8 mouse cellular contexts compared by ENCODE assay signal in genomic region chr4:59547136-59547889, GRCm38 (mm10). TPM values are rescaled to one million over a fixed set of nuclear protein-coding genes. Genes with fewer than 3 reads are reported as not detected.
DNase-seq lines count a peak whose midpoint lies in the region; ATAC-seq and TF ChIP-seq lines count a peak whose summit lies in the region.

No protein-coding gene starts in this region.

- peak overlapping the region; percentile 86 for H3K4me3 ChIP-seq in heart, embryonic 10.5 days
- H3K4me3 ChIP-seq in heart, embryonic 14.5 days (ENCODE audit: control insufficient read depth in 1 of 2, insufficient read depth in 1 of 2, low read depth in 1 of 2, low read length in 2 of 2) = peak overlapping the region; percentile 39 to 95
- H3K4me3 ChIP-seq in limb, embryonic 14.5 days (replicated peaks; ENCODE audit: low read length) = peak overlapping the region; percentile 93

- peak overlapping the region; percentile 93 for H3K4me2 ChIP-seq in heart, embryonic 14.5 days (ENCODE audit: low read length)
- peak overlapping the region; percentile 90 for H3K4me2 ChIP-seq in limb, embryonic 14.5 days (replicated peaks; ENCODE audit: low read depth, low read length, severe bottlenecking)

- H3K9ac ChIP-seq in heart, embryonic 14.5 days (ENCODE audit: low read length) = peak overlapping the region; percentile 91
- H3K9ac ChIP-seq in limb, embryonic 14.5 days (ENCODE audit: low read depth, low read length, severe bottlenecking) = no peak overlapping the region

- H3K36me3 ChIP-seq in heart, embryonic 10.5 days = no peaks in the 10 kb centered on the region
- H3K36me3 ChIP-seq in heart, embryonic 14.5 days (ENCODE audit: control insufficient read depth, insufficient read depth, low read length) = no peaks in the 10 kb centered on the region
- H3K36me3 ChIP-seq in limb, embryonic 14.5 days (ENCODE audit: control insufficient read depth, insufficient read depth, low read length) = no peaks in the 10 kb centered on the region

- no peak for TF ChIP-seq CTCF in brain, embryonic 14.5 days (IDR thresholded peaks at IDR 0.05; ENCODE audit: borderline replicate concordance, extremely low read depth, insufficient read depth, insufficient read length)

- H3K4me1 ChIP-seq in heart, embryonic 10.5 days = peaks cover 8% of the 10 kb centered on the region; the same call in 1 of the 2 replicates
- H3K4me1 ChIP-seq in heart, embryonic 14.5 days (ENCODE audit: control insufficient read depth in 2 of 2, insufficient read depth in 2 of 2, low read length in 2 of 2) = peaks cover 0 to 25% of the 10 kb centered on the region in 2 experiments; a peak in 2 of 4 replicates
- H3K4me1 ChIP-seq in limb, embryonic 14.5 days (ENCODE audit: control insufficient read depth, insufficient read depth, low read length) = peaks cover 13% of the 10 kb centered on the region

- no peak for DNase-seq in heart, embryonic 10.5 days (ENCODE audit: low spot score)
- DNase-seq in heart, adult 9 months (ENCODE audit: low spot score in 2 of 2) = no peak
- peak; percentile 19 for DNase-seq in brain, embryonic 14.5 days (ENCODE audit: low read depth)
- DNase-seq in limb, embryonic 14.5 days (ENCODE audit: low spot score) = peak; percentile 6
- DNase-seq in natural killer cell, adult 2 months (ENCODE audit: low spot score in 2 of 2) = peak; percentile 21 to 38
- no peak for DNase-seq in layer of hippocampus, postnatal 25 days (ENCODE audit: extremely low spot score in 1 of 2, low spot score in 1 of 2)

- H3K27me3 ChIP-seq in heart, embryonic 10.5 days (ENCODE audit: insufficient read depth, poor library complexity, severe bottlenecking) = no peaks in the 10 kb centered on the region
- H3K27me3 ChIP-seq in heart, embryonic 14.5 days (ENCODE audit: control insufficient read depth, insufficient read depth, low read length) = no peaks in the 10 kb centered on the region
- H3K27me3 ChIP-seq in limb, embryonic 14.5 days (ENCODE audit: control insufficient read depth, insufficient read depth, low read length) = no peaks in the 10 kb centered on the region

- TF ChIP-seq POLR2A in brain, embryonic 14.5 days (IDR thresholded peaks at IDR 0.05; ENCODE audit: borderline replicate concordance, extremely low read depth, insufficient read depth, insufficient read length, poor library complexity, severe bottlenecking) = no peak
- TF ChIP-seq POLR2A in limb, embryonic 14.5 days (IDR thresholded peaks at IDR 0.05; ENCODE audit: borderline replicate concordance, extremely low read depth, insufficient read depth, insufficient read length) = no peak

- ATAC-seq in heart, embryonic 14.5 days (ENCODE audit: insufficient number of reproducible peaks, insufficient read depth, low FRiP score, low read depth) = no peak
- no peak for ATAC-seq in limb, embryonic 14.5 days (ENCODE audit: low FRiP score, low read depth)
- ATAC-seq in activated CD4-positive, CD25-positive, alpha-beta regulatory T cell, adult 4 months = no peak

- H3K27ac ChIP-seq in heart, embryonic 10.5 days = no peak overlapping the region
- no peak overlapping the region for H3K27ac ChIP-seq in heart, embryonic 14.5 days (replicated peaks in 1 of 2; ENCODE audit: control insufficient read depth in 1 of 2, insufficient read depth in 1 of 2, low read depth in 2 of 2, low read length in 2 of 2)
- no peak overlapping the region for H3K27ac ChIP-seq in limb, embryonic 14.5 days (replicated peaks; ENCODE audit: low read depth, low read length)

- WGBS in heart, embryonic 10.5 days = 23% methylated on average over 11 of the region's 11 CpGs
- WGBS in heart, embryonic 14.5 days = 20% methylated on average over 11 of the region's 11 CpGs
- 19% methylated on average over 11 of the region's 11 CpGs for WGBS in limb, embryonic 14.5 days

- no peaks in the 10 kb centered on the region for H3K9me3 ChIP-seq in heart, embryonic 10.5 days
- H3K9me3 ChIP-seq in heart, embryonic 14.5 days (ENCODE audit: control insufficient read depth, low read length) = no peaks in the 10 kb centered on the region
- no peaks in the 10 kb centered on the region for H3K9me3 ChIP-seq in limb, embryonic 14.5 days (ENCODE audit: control insufficient read depth, low read length)

RNA-seq across cellular contexts. Expression of gene Ptbp3, which starts 1.9 kb away (rescaled TPM):
- 38.3 and 41.3 TPM in 2 replicates for polyA plus RNA-seq in heart, embryonic 10.5 days (2016; fragmentation: Nextera tagmentation; extraction: Ambion mirVana)
- polyA plus RNA-seq in brain, embryonic 14.5 days (2012; rRNA removed) = 14.0 and 18.6 TPM in 2 replicates
- 37.7 and 38.1 TPM in 2 replicates for polyA plus RNA-seq in heart, embryonic 14.5 days (2014; fragmentation: Nextera tagmentation; extraction: Ambion mirVana)
- polyA plus RNA-seq in limb, embryonic 14.5 days (2012; rRNA removed) = 27.1 and 30.7 TPM in 2 replicates
- 53.1 and 56.0 TPM in 2 replicates for polyA plus RNA-seq in limb, embryonic 14.5 days (2014; fragmentation: Nextera tagmentation; extraction: Ambion mirVana)
- polyA plus RNA-seq in activated CD4-positive, CD25-positive, alpha-beta regulatory T cell, adult 4 months (2017; shearing (Covaris generic)) = 100 to 1,000 TPM in 1 of 2 experiments, 10 to 100 TPM in 1; 93.8 to 108 TPM
- 10 to 100 TPM; 30.0 to 37.7 TPM for total RNA-seq in layer of hippocampus, postnatal 25 days (2021)

RNA-seq across cellular contexts. Expression of gene Hsdl2, which starts 34.0 kb away (rescaled TPM):
- polyA plus RNA-seq in heart, embryonic 10.5 days (2016; fragmentation: Nextera tagmentation; extraction: Ambion mirVana) = 27.6 and 32.5 TPM in 2 replicates
- 16.6 and 22.6 TPM in 2 replicates for polyA plus RNA-seq in brain, embryonic 14.5 days (2012; rRNA removed)
- 54.0 and 57.4 TPM in 2 replicates for polyA plus RNA-seq in heart, embryonic 14.5 days (2014; fragmentation: Nextera tagmentation; extraction: Ambion mirVana)
- polyA plus RNA-seq in limb, embryonic 14.5 days (2012; rRNA removed) = 11.5 and 16.1 TPM in 2 replicates
- 19.6 and 22.8 TPM in 2 replicates for polyA plus RNA-seq in limb, embryonic 14.5 days (2014; fragmentation: Nextera tagmentation; extraction: Ambion mirVana)
- 10 to 100 TPM; 32.6 to 42.3 TPM for polyA plus RNA-seq in activated CD4-positive, CD25-positive, alpha-beta regulatory T cell, adult 4 months (2017; shearing (Covaris generic))
- 10 to 100 TPM; 28.0 to 28.1 TPM for total RNA-seq in layer of hippocampus, postnatal 25 days (2021)

Comparison
In these comparisons a context has a peak if more than half of its experiments do, and no peak if none do; other contexts are left out.
1. DNase-seq: peak in brain, embryonic 14.5 days (single experiment), limb, embryonic 14.5 days (single experiment) and natural killer cell, adult 2 months (2 of 2); none in heart, embryonic 10.5 days (single experiment), heart, adult 9 months (0 of 2) and layer of hippocampus, postnatal 25 days (0 of 2).
2. Peak in every context shown above with its lines, with median percentiles within 50 percentile points of each other: H3K4me3 ChIP-seq.